Mouse (Mus musculus): ENCODE measurements at regions not wholly inside any gene's neighbourhood (a gene's known extent, or its start where the extent isn't known, plus 50 kb on each side); places are given as distances from the start of the nearest gene placed in this dataset.

DNA sequence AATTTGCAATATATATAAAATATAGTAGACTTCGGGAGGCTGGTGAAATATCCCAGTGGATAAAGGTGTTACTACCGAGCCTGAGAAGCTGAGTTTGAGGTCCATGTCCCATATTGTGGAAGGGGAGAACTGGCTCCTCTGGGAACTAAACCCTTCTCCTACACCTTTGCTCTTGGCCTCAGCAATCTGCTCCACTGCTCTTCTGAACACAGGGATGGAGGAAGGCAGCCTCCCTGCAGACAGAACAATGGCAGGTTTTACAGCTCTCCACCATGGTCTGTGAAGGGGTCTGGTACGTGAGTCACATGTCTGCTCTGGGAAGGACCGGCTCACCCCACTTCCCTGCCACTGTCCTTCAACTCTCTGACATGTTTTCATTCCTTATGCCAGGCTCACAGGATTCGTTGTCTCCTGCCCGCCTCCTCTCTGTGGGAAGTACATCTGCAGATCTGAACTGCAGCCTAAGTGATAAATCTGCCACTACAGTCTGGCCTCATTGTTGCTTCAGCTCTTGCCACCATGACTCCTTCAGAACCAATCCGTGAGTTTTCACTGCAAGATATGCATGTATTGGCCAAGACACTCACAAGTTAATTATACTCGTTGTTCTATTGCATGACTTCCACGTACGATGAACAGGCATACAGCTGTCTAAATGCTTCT, 220.0 kb upstream of the Gm9767 start:
- ATAC-seq (ENCODE audit: insufficient read depth, low FRiP score, low read depth): no peak
- Histone ChIP-seq H3K9me3 (no peaks in the 10 kb centered on the region), H3K4me1 (no peaks in the 10 kb centered on the region), H3K27ac (no peak overlapping the region), H3K27me3 (replicated peaks) (no peaks in the 10 kb centered on the region), H3K4me3 (replicated peaks) (no peak overlapping the region), H3K36me3 (no peaks in the 10 kb centered on the region), H3K4me2 (no peak overlapping the region), H3K9ac (no peak overlapping the region)
- 67% methylated on average over 10 of the region's 10 CpGs for WGBS

DNA sequence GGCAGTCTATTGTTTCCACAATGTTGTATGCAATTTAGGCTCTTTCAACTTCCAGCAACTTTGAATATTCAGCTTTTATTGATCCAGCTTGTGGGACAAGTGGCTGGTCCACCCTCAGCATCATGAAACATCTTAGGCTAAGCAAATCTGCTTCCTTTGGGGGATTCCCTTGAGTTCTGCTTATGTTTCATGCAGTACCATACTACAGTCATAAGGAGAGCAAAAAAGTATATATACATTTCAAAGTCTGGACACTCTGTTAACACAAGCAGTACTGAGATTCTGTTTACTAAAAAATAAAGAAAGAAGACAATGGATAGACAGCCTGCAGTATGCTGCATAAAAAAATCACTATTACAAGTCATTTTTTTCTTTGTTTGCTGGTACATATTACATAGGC, 233.7 kb upstream of the Gm9767 start:
- Histone ChIP-seq H3K27ac (no peak overlapping the region), H3K4me1 (no peaks in the 10 kb centered on the region), H3K9ac (no peak overlapping the region), H3K27me3 (replicated peaks) (no peaks in the 10 kb centered on the region), H3K9me3 (no peaks in the 10 kb centered on the region), H3K4me3 (replicated peaks) (no peak overlapping the region), H3K36me3 (no peaks in the 10 kb centered on the region), H3K4me2 (no peak overlapping the region)
- no peak for ATAC-seq (ENCODE audit: insufficient read depth, low FRiP score, low read depth)

DNA sequence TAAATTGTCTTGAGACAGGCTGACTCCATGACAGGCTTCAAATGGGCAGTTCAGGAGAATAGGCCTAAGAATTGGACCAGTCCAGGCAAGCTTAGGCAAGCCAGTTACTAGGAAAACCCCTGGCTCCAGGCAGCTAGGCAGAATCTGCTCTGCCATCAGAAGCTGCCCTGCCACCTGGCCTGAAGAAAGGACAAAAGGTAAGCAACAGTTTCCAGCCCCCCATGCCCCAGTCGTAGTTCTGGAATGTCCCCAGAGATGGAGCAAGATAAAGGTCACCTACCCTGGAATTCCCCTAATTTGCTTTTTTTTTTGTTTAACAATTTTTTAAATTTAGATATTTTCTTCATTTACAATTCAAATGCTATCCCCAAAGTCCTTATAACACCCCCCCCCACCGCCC, 248.8 kb upstream of the Gm9767 start:
- Histone ChIP-seq H3K36me3 (no peaks in the 10 kb centered on the region), H3K4me2 (no peak overlapping the region), H3K4me1 (no peaks in the 10 kb centered on the region), H3K27ac (no peak overlapping the region), H3K9ac (no peak overlapping the region), H3K4me3 (replicated peaks) (no peak overlapping the region), H3K9me3 (no peaks in the 10 kb centered on the region), H3K27me3 (replicated peaks) (no peaks in the 10 kb centered on the region)
- 67% methylated on average over 2 of the region's 2 CpGs for WGBS
- ATAC-seq (ENCODE audit: insufficient read depth, low FRiP score, low read depth): no peak

DNA sequence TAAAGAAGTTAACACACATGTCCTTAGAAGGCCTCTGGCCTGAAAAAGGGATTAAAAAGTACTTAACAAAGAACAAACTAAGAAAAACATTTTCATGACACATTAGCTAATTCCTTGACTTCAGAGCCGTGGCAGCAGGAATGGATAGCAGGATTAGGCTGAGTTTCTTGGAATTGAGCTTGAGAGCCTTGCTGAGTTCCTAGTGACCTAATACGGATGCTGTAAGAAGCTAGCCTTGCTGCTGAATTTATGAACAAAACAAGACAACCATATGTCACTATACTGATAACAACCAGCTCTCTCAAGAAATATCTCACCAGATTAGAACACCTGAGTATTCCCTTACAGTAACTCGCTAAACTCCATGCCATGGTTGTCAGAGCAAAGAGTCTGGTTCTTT, 268.2 kb upstream of the Smlr1 start:
- no peaks in the 10 kb centered on the region for H3K27me3 ChIP-seq (replicated peaks)
- no peak overlapping the region for H3K4me2 ChIP-seq
- 38% methylated on average over 3 of the region's 3 CpGs for WGBS
- no peaks in the 10 kb centered on the region for H3K36me3 ChIP-seq
- H3K27ac ChIP-seq: no peak overlapping the region
- no peak for ATAC-seq (ENCODE audit: insufficient read depth, low FRiP score, low read depth)
- H3K4me1 ChIP-seq: no peaks in the 10 kb centered on the region
- H3K4me3 ChIP-seq (replicated peaks): no peak overlapping the region
- H3K9me3 ChIP-seq: no peaks in the 10 kb centered on the region
- H3K9ac ChIP-seq: no peak overlapping the region

DNA sequence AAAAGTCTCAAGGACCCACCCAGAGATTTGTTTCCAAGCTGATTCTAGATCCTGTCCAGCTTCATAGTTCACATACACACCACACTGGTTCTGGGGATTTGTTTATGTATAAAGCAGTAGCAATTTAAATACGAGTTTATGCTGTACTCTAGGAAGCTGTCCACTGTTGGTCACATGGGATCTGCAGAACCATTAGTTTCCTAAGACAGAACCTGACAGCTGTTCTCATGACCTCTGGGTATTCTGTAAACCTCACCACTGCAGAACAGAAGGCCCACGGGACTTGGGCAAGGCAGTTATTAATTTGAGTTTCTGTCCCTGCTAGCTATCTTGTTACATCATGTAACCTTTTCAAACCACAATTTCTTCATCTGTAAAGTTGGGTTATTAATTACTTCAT, 265.4 kb upstream of the Smlr1 start:
- no peak overlapping the region for H3K4me3 ChIP-seq (replicated peaks)
- ATAC-seq (ENCODE audit: insufficient read depth, low FRiP score, low read depth): no peak
- no peaks in the 10 kb centered on the region for H3K36me3 ChIP-seq
- WGBS: 39% methylated on average over 2 of the region's 2 CpGs
- no peaks in the 10 kb centered on the region for H3K4me1 ChIP-seq
- H3K4me2 ChIP-seq: no peak overlapping the region
- no peaks in the 10 kb centered on the region for H3K9me3 ChIP-seq
- H3K27me3 ChIP-seq (replicated peaks): no peaks in the 10 kb centered on the region
- H3K27ac ChIP-seq: no peak overlapping the region
- H3K9ac ChIP-seq: no peak overlapping the region

DNA sequence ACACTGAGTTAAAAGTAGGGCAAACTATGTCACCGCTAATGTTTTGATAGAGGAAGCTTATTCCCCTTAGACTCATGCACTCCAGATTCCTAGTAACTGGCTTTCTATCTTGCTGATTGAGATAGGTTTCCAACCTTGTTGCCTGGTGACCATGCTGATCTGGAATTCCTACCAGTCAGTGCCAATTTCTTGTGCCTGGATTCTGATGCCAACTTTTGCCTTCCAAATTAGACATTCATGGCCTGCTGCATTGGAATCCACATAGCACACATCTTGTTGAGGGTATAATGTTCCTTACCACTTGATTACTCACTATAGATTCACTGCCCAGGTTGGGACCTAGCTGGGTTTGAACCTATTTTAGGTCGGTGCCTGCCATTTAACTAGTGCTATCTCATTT, 262.8 kb upstream of the Smlr1 start:
- H3K9me3 ChIP-seq: no peaks in the 10 kb centered on the region
- H3K9ac ChIP-seq: no peak overlapping the region
- no peak for ATAC-seq (ENCODE audit: insufficient read depth, low FRiP score, low read depth)
- H3K4me1 ChIP-seq: no peaks in the 10 kb centered on the region
- H3K27me3 ChIP-seq (replicated peaks): no peaks in the 10 kb centered on the region
- H3K27ac ChIP-seq: no peak overlapping the region
- WGBS: 95% methylated on average over 2 of the region's 2 CpGs
- no peak overlapping the region for H3K4me3 ChIP-seq (replicated peaks)
- H3K36me3 ChIP-seq: no peaks in the 10 kb centered on the region
- H3K4me2 ChIP-seq: no peak overlapping the region

DNA sequence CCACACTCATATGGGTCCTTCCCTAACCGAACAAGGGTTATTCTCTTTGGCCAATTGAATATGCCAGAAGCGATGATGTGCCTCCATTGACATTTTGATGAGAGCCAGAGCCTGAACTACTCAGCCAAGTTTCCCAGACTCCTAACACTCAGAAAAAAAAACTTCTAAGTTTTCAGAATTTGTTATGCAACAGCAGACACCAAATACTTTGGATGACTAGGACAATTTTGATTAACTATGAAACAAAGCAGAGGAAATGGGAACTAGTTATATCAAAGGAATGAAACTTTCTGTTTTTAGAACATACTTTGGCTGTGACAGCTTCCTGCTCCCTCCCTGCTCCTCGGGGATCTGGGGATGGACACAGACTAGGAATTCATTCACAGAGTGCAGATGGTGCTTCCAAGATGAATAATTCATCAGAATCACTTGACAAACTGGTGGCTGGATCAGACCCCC, 254.3 kb upstream of the Smlr1 start:
- no peaks in the 10 kb centered on the region for H3K4me1 ChIP-seq
- H3K36me3 ChIP-seq: no peaks in the 10 kb centered on the region
- no peak overlapping the region for H3K27ac ChIP-seq
- H3K4me3 ChIP-seq (replicated peaks): no peak overlapping the region
- H3K9ac ChIP-seq: no peak overlapping the region
- no peaks in the 10 kb centered on the region for H3K27me3 ChIP-seq (replicated peaks)
- no peak for ATAC-seq (ENCODE audit: insufficient read depth, low FRiP score, low read depth)
- no peak overlapping the region for H3K4me2 ChIP-seq
- 57% methylated on average over 3 of the region's 3 CpGs for WGBS
- no peaks in the 10 kb centered on the region for H3K9me3 ChIP-seq

DNA sequence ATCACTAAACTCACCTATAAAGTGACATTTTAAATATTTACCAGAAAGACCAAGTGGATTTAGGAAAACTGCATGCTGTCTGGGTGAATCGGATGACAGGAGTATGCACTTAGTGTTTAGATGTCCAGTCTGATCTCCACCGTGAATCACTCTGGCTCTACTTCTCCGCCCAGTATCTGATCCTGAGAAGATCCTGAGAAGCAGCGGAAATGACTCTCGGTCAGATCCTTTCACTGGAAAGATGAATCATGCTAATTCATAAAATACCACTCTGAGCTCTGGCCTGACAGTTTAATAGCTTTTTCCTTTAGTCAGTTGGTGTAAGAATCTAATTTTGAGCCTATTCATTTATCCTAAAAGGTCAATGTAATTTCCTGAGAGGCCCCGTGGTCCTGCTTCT, 252.6 kb upstream of the Smlr1 start:
- H3K27me3 ChIP-seq (replicated peaks): no peaks in the 10 kb centered on the region
- ATAC-seq (ENCODE audit: insufficient read depth, low FRiP score, low read depth): no peak
- H3K9me3 ChIP-seq: no peaks in the 10 kb centered on the region
- no peak overlapping the region for H3K27ac ChIP-seq
- H3K4me2 ChIP-seq: no peak overlapping the region
- no peaks in the 10 kb centered on the region for H3K4me1 ChIP-seq
- no peak overlapping the region for H3K4me3 ChIP-seq (replicated peaks)
- H3K36me3 ChIP-seq: no peaks in the 10 kb centered on the region
- WGBS: 44% methylated on average over 6 of the region's 6 CpGs
- H3K9ac ChIP-seq: no peak overlapping the region

DNA sequence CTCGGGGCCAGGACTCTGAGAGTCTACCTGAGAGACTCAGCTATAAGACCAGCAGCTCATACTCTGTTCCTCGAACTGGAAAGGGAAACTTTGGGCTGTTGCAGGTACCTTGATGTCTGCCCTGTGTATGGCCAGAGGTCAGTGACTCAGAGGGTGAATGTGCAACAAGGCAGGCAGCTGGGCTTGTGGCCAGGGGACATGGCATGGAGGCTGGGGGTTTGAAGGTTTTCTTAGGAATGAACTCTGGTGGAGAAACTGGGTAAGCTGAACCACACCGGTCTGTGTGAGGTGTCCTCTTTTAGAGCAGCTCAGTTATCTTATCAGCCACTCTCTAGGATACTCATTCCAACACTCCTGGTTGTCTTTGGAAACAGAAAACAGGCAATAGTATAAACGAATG, 251.9 kb upstream of the Smlr1 start:
- Histone ChIP-seq H3K4me3 (replicated peaks) (no peak overlapping the region), H3K9ac (no peak overlapping the region), H3K27me3 (replicated peaks) (no peaks in the 10 kb centered on the region), H3K4me2 (no peak overlapping the region), H3K9me3 (no peaks in the 10 kb centered on the region), H3K36me3 (no peaks in the 10 kb centered on the region), H3K4me1 (no peaks in the 10 kb centered on the region), H3K27ac (no peak overlapping the region)
- no peak for ATAC-seq (ENCODE audit: insufficient read depth, low FRiP score, low read depth)
- 56% methylated on average over 4 of the region's 4 CpGs for WGBS

DNA sequence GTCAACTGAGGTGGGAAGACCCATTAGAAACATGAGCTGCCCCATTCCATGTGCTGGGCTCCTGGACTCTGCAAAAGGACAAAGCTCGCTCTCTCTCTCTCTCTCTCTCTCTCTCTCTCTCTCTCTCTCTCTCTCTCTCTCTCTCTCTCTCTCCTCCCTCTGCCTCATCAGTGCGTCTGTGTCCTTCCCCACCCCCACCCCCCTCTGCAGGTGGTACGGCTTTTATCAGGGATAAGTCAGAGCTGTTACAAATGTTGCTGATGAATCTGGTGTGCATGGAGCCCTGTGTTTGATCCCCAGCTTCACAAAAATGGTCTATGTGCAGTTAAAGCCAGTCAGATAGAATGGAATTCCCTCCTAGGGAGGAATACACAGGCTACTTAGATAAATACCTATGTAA, 247.8 kb upstream of the Smlr1 start:
- H3K4me1 ChIP-seq: no peaks in the 10 kb centered on the region
- no peaks in the 10 kb centered on the region for H3K27me3 ChIP-seq (replicated peaks)
- no peak overlapping the region for H3K27ac ChIP-seq
- H3K4me3 ChIP-seq (replicated peaks): no peak overlapping the region
- no peak overlapping the region for H3K9ac ChIP-seq
- no peaks in the 10 kb centered on the region for H3K36me3 ChIP-seq
- no peak overlapping the region for H3K4me2 ChIP-seq
- ATAC-seq (ENCODE audit: insufficient read depth, low FRiP score, low read depth): no peak
- 47% methylated on average over 3 of the region's 3 CpGs for WGBS
- H3K9me3 ChIP-seq: no peaks in the 10 kb centered on the region

DNA sequence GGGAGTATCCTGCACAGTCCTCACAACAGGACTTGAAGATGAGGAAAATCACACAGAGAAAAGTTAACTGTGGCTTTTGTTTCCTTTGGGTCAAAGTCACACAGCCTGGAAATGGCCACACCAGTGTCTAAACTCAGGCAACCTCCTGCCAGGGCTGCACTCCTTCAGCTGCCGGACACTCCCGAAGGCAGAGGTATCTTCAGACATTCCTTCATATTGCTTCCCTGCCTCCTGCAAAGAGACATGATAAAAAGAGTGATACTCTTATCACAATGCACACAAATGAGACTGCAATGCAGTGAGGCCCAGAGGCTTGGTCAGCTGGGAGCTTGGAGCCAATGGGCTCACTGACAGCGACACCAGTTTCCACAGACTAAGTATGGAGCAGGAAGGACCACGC, 243.4 kb upstream of the Smlr1 start:
- no peak overlapping the region for H3K4me3 ChIP-seq (replicated peaks)
- no peak overlapping the region for H3K27ac ChIP-seq
- ATAC-seq (ENCODE audit: insufficient read depth, low FRiP score, low read depth): no peak
- no peak overlapping the region for H3K4me2 ChIP-seq
- H3K36me3 ChIP-seq: no peaks in the 10 kb centered on the region
- H3K9me3 ChIP-seq: no peaks in the 10 kb centered on the region
- no peaks in the 10 kb centered on the region for H3K4me1 ChIP-seq
- no peak overlapping the region for H3K9ac ChIP-seq
- WGBS: 87% methylated on average over 4 of the region's 4 CpGs
- no peaks in the 10 kb centered on the region for H3K27me3 ChIP-seq (replicated peaks)

DNA sequence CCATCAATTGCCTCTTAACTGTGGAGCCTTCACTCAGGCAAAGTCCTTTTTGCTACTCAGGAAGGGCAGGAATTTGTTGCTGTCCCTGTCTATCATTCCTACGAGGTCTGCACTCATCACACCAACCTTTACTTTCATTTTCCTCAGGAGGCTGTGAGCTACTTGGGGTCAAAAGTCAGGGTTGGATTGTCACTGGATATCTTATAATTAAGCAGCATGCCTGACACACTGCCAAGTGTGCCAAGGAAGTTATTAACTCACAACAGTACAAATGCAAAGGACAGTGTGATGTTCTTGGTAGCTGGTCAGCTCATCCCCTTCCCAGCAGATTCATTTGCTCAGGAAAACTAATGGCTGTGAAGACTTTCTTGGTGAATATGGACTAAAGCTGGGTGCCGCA, 241.7 kb upstream of the Smlr1 start:
- Histone ChIP-seq H3K9ac (no peak overlapping the region), H3K4me3 (replicated peaks) (no peak overlapping the region), H3K27me3 (replicated peaks) (no peaks in the 10 kb centered on the region), H3K36me3 (no peaks in the 10 kb centered on the region), H3K4me1 (no peaks in the 10 kb centered on the region), H3K9me3 (no peaks in the 10 kb centered on the region), H3K4me2 (no peak overlapping the region), H3K27ac (no peak overlapping the region)
- ATAC-seq (ENCODE audit: insufficient read depth, low FRiP score, low read depth): no peak
- WGBS: 72% methylated on average over 2 of the region's 2 CpGs

DNA sequence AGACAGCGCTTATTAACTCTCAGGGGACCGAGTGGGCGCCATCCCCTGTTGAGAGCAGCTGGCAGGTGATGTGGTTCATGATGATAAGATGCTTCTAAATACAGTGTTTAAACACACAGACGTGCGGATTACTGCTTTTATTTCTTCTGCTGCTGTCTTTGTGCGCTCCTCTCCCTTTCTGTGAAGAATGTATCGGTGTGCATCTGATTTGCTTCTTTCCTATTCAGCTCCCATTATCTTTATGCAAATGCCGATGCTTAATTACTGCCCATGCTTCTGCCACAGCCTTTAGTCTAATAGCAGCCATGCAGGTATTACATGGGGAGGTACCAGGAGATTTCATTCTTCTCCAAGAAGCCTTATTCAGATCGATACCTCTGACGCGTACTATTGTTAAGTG, 240.6 kb upstream of the Smlr1 start:
- no peak for ATAC-seq (ENCODE audit: insufficient read depth, low FRiP score, low read depth)
- Histone ChIP-seq H3K9ac (no peak overlapping the region), H3K4me1 (no peaks in the 10 kb centered on the region), H3K27me3 (replicated peaks) (no peaks in the 10 kb centered on the region), H3K4me3 (replicated peaks) (no peak overlapping the region), H3K4me2 (no peak overlapping the region), H3K9me3 (no peaks in the 10 kb centered on the region), H3K36me3 (no peaks in the 10 kb centered on the region), H3K27ac (no peak overlapping the region)
- WGBS: 87% methylated on average over 11 of the region's 11 CpGs

Measured in stomach, embryonic 15.5 days (tissue).